Mouse (Mus musculus) stomach, embryonic 15.5 days (tissue): ENCODE data around the gene Fam163a. TPM values are rescaled to one million over a fixed set of nuclear protein-coding genes. Genes with fewer than 3 reads are reported as not detected.
A peak's percentile ranks its signal among the peaks of the same experiment; 100 is the strongest.

ENCODE experiments used
- ATAC-seq: fragments of 200-750 bp; cut with Nextera tagmentation; 2 replicates; pipeline ENCODE4 v1.8.0; 2017; ENCODE audit warnings: low read depth, moderate number of reproducible peaks, moderate TSS enrichment; ENCODE audit not compliant: insufficient read depth, low FRiP score
- H3K27ac ChIP-seq: fragments of 300-500 bp; sonication (generic); 2 replicates; pipeline ENCODE4 v1.5.1; 2015; ENCODE audit warnings: mild to moderate bottlenecking, inconsistent platforms
- H3K27me3 ChIP-seq: fragments of 300-500 bp; sonication (generic); replicated peaks from 2 replicates; pipeline ENCODE4 v1.6.1; 2015; ENCODE audit warnings: inconsistent platforms
- H3K36me3 ChIP-seq: fragments of 300-500 bp; sonication (generic); 2 replicates; pipeline ENCODE4 v1.6.1; 2015; ENCODE audit warnings: inconsistent platforms
- H3K4me1 ChIP-seq: fragments of 300-500 bp; sonication (generic); 2 replicates; pipeline ENCODE4 v1.6.1; 2015; ENCODE audit warnings: inconsistent platforms
- H3K4me2 ChIP-seq: fragments of 300-500 bp; sonication (generic); 2 replicates; pipeline ENCODE4 v1.6.1; 2015; ENCODE audit warnings: mild to moderate bottlenecking, inconsistent platforms
- H3K4me3 ChIP-seq: fragments of 300-500 bp; sonication (generic); replicated peaks from 2 replicates; pipeline ENCODE4 v1.5.1; 2015; ENCODE audit warnings: inconsistent platforms
- H3K9ac ChIP-seq: fragments of 300-500 bp; sonication (generic); 2 replicates; pipeline ENCODE4 v1.6.1; 2015; ENCODE audit warnings: inconsistent platforms
- H3K9me3 ChIP-seq: fragments of 300-500 bp; sonication (generic); 2 replicates; pipeline ENCODE4 v1.6.1; 2016; ENCODE audit warnings: inconsistent platforms
- WGBS: fragments of 180-500 bp; shearing (Covaris S2); methylation state at CpG from one replicate; pipeline ENCODE4 v1.1.7; 2015; 5-methylcytosine and 5-hydroxymethylcytosine counted together
- polyA plus RNA-seq: library from polyadenylated mRNA; unstranded; fragments of >200 nt; fragmentation: Nextera tagmentation; extraction: Ambion mirVana; gene quantifications from 2 replicates; pipeline ENCODE4 v1.2.1, GENCODE M21; 2015

The Fam163a gene
- polyA plus RNA-seq, 1 experiment from 2014 or later: 4.7 TPM

DNA sequence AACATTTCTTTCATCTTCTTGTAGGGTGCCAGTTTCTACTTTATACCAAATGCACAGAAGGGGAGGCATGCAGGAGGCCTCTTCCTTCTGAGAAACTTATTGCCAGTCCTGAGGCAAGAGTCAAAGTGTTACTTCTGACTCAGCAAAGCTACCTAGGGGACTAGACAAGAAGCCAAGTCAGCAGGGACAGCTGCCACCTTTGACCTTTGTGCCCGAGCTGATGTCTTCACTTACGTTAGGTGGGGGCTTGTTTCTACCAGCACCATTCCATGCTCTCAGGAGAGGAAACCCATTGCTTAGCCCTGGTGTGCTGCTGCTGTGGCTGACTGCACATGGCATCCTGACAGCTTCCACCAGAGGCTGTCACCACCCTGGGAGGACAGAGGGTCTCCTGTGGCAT, 16.5 kb upstream of the Fam163a start:
- ATAC-seq: no peak
- WGBS: 71% methylated on average over 2 of the region's 2 CpGs
- Histone ChIP-seq H3K9me3 (no peaks in the 10 kb centered on the region), H3K4me1 (peaks cover 10% of the 10 kb centered on the region; the same call in 1 of the 2 replicates), H3K4me2 (no peak overlapping the region), H3K9ac (no peak overlapping the region), H3K36me3 (no peaks in the 10 kb centered on the region), H3K27ac (no peak overlapping the region), H3K4me3 (no peak overlapping the region), H3K27me3 (no peaks in the 10 kb centered on the region)

DNA sequence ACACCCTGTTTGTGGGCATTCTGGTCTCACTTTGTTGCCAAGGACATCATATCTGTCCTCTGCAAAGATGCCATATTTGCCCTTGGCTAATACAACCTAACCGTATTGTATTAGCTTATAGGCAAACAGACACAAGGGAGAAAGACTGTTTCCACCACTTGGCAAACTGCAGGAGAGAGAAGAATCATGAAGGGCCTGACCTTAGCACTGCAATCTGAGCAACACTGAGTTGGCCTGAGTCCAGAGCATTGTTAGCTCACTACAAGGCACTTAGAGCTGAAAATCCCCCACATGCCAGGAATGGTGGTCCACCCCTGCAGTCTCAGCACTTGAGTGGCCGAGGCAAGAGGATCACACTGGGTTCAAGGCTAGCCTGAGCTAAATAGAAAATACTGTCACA, 13.7 kb upstream of the Fam163a start:
- Histone ChIP-seq H3K36me3 (no peaks in the 10 kb centered on the region), H3K9ac (no peak overlapping the region), H3K4me2 (no peak overlapping the region), H3K9me3 (no peaks in the 10 kb centered on the region), H3K27ac (no peak overlapping the region), H3K27me3 (no peaks in the 10 kb centered on the region), H3K4me3 (no peak overlapping the region), H3K4me1 (peaks cover 10% of the 10 kb centered on the region; the same call in 1 of the 2 replicates)
- no peak for ATAC-seq
- WGBS: 71% methylated on average over 2 of the region's 2 CpGs

DNA sequence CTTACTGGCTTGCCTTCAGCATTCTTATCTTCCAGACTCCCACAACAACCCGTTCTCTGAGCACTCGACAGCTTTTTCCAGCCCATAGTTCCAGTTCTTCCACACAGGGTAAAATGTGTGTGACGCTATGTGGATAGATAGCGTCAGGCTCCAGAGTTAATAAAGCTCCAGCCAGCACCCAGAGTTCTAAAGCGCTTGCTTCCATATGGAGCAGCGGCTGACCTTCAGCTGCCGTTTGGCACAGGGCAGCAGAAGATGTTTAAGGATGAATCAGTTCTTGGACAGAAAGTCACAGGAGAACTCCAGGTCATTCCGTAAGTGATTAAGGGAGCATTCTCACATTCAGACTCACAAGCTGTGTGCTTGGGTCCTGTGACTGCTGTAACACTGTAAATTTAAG, 13.1 kb upstream of the Fam163a start:
- ATAC-seq: no peak
- no peak overlapping the region for H3K4me2 ChIP-seq
- H3K27me3 ChIP-seq: no peaks in the 10 kb centered on the region
- H3K9ac ChIP-seq: no peak overlapping the region
- H3K27ac ChIP-seq: no peak overlapping the region
- no peaks in the 10 kb centered on the region for H3K36me3 ChIP-seq
- 56% methylated on average over 8 of the region's 8 CpGs for whole genome bisulfite sequencing
- no peaks in the 10 kb centered on the region for H3K9me3 ChIP-seq
- no peak overlapping the region for H3K4me3 ChIP-seq
- peaks cover 10% of the 10 kb centered on the region; the same call in 1 of the 2 replicates for H3K4me1 ChIP-seq

DNA sequence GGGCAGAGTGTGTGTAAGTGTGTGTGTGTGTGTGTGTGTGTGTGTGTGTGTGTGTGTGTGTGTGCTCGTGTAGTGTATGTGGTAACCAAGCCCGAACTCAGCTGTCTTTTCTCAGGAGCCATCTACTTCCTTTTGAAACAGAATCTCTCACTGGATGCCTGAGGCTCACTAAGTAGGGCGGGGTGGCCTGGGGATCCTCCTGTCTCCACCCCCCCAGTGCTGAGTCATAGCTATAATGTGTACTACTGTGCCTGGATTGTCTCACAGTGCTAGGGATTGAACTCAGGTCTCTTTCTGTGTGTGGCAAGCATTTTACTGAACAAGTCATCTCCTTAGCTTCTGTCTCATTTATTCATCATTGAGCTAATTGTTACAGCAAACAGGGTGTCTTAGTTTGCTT, 12.6 kb upstream of the Fam163a start:
- Histone ChIP-seq H3K9ac (no peak overlapping the region), H3K4me2 (no peak overlapping the region), H3K9me3 (no peaks in the 10 kb centered on the region), H3K4me3 (no peak overlapping the region), H3K4me1 (peaks cover 10% of the 10 kb centered on the region; the same call in 1 of the 2 replicates), H3K27me3 (no peaks in the 10 kb centered on the region), H3K27ac (no peak overlapping the region), H3K36me3 (no peaks in the 10 kb centered on the region)
- WGBS: 26% methylated on average over 3 of the region's 3 CpGs
- ATAC-seq: peak; percentile 90

DNA sequence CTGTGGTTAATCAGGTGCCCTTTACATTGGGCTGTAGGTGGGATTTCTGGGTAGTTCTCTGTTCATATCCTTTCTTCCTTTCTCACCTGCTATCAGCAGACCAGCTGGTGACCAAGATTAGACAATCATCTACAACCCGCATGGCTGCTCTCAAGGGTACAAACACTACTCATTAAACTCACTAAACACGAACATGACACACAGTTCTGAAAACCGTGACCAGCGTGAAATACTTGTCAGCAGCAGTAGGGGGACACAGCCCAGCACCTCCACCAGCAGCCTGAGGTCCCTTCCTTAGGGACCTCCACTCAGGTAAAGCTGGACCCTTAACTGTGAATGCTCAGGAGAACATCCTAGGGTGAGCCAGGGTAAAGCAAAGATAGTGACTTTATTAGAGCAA, 11.4 kb upstream of the Fam163a start:
- WGBS: 70% methylated on average over 4 of the region's 4 CpGs
- ATAC-seq: no peak
- H3K4me3 ChIP-seq: no peak overlapping the region
- no peak overlapping the region for H3K9ac ChIP-seq
- H3K27me3 ChIP-seq: no peaks in the 10 kb centered on the region
- H3K4me1 ChIP-seq: peaks cover 10% of the 10 kb centered on the region; the same call in 1 of the 2 replicates
- H3K9me3 ChIP-seq: no peaks in the 10 kb centered on the region
- no peak overlapping the region for H3K27ac ChIP-seq
- H3K4me2 ChIP-seq: no peak overlapping the region
- H3K36me3 ChIP-seq: no peaks in the 10 kb centered on the region

DNA sequence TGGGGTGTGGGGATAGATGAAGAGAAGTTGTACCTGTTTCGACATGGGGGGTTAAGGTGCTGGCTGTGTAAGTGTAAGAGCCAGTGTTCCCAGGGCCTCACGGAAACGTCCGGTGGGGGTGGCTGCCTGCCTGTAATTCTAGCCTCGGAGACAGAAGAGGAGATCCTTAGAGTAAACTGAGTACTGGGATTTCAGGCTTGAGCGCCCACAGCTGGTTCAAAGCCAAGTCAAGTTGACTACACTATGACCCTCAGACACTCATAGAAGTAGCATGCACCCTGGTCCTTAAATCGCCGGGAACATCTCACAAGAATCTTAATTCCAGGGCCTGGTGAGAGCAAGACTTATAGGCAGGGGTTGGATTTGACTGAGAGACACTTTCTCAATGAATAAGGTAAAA, 9.8 kb upstream of the Fam163a start:
- Histone ChIP-seq H3K27ac (no peak overlapping the region), H3K9ac (no peak overlapping the region), H3K4me1 (peaks cover 10% of the 10 kb centered on the region; the same call in 1 of the 2 replicates), H3K36me3 (no peaks in the 10 kb centered on the region), H3K4me2 (no peak overlapping the region), H3K27me3 (no peaks in the 10 kb centered on the region), H3K9me3 (no peaks in the 10 kb centered on the region), H3K4me3 (no peak overlapping the region)
- WGBS: 75% methylated on average over 8 of the region's 8 CpGs
- ATAC-seq: no peak

DNA sequence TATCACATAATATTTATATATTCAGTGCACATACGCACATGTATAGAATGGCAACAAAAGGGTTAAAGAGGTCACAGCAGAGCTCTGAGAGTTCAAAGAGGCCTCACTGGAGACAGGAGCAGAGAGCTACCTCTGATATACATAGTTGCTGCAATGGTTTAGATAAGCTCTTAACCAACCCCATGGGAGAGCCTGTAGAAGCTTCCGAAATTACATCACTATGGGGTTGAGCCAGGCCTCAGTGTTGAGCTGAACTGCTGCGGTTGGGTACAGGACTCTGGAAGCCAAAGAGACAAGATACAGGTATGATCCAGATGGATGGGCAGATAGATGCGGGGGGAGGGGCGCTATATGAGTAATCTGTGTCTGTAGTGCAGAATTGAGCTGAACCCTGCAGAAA, 8.1 kb upstream of the Fam163a start:
- H3K4me2 ChIP-seq: no peak overlapping the region
- no peaks in the 10 kb centered on the region for H3K36me3 ChIP-seq
- peak; percentile 93 for ATAC-seq
- H3K27ac ChIP-seq: no peak overlapping the region
- no peak overlapping the region for H3K9ac ChIP-seq
- no peaks in the 10 kb centered on the region for H3K9me3 ChIP-seq
- 76% methylated on average over 5 of the region's 5 CpGs for WGBS
- H3K27me3 ChIP-seq: no peaks in the 10 kb centered on the region
- peaks cover 4% of the 10 kb centered on the region; the same call in 1 of the 2 replicates for H3K4me1 ChIP-seq
- no peak overlapping the region for H3K4me3 ChIP-seq

DNA sequence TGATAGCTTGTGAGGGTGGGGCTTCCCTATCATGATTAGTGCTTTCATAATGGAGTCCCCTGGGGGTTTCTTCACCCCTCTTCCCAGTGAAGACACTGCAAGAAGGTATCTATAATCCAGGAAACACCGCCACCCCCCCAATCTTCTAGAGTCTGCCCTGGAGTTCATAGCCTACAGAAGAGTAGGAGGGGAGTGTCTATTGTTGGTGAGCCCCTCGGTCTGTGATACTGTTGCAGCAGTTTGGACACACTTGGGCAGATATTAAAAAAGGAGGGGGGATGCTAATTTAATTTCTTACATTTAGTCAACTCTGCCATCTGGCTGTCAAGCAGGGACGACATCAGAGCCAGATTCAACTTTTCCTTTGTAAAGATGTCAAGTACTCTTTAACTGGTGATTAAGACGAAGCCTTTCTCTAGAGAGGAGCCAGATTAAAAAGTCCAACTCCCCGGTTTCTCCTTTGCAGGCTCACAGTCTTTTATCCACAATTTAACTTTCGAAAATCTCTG, 7.0 kb upstream of the Fam163a start:
- 0 out of 2 replicates have a peak, but pooled peaks cover under 1% of the 10 kb centered on the region for H3K27me3 ChIP-seq
- H3K4me3 ChIP-seq: no peak overlapping the region
- no peaks in the 10 kb centered on the region for H3K4me1 ChIP-seq
- no peak for ATAC-seq
- no peak overlapping the region for H3K9ac ChIP-seq
- H3K4me2 ChIP-seq: no peak overlapping the region
- H3K9me3 ChIP-seq: no peaks in the 10 kb centered on the region
- no peak overlapping the region for H3K27ac ChIP-seq
- 58% methylated on average over 6 of the region's 6 CpGs for WGBS
- no peaks in the 10 kb centered on the region for H3K36me3 ChIP-seq

DNA sequence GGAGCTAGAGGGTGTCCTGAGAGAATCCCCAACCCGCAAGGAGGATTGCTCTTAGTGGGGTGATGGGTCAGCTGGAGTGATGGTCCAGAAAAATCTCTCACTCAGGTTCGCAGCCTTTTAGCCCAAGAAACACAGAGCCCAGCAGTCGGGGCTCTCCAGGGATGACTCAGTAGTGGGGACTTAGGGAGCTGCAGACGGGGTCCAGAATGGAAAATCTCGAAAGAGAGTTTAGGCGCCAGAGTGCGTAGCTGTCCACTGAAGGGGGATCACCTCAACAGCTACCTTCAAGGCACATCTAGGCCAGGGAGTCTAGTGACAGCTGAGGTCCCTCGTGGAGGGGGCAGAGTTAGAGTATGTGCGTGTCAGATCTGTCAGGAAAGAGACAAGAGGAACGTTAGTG, 338 bp upstream of the Fam163a start:
- Histone ChIP-seq H3K4me2 (peak overlapping the region; percentile 74), H3K27ac (no peak overlapping the region), H3K9ac (no peak overlapping the region), H3K4me1 (peaks cover 7% of the 10 kb centered on the region), H3K27me3 (peaks cover 43% of the 10 kb centered on the region), H3K36me3 (no peaks in the 10 kb centered on the region), H3K9me3 (no peaks in the 10 kb centered on the region), H3K4me3 (peak overlapping the region; percentile 41)
- 24% methylated on average over 10 of the region's 10 CpGs for WGBS
- ATAC-seq: no peak

DNA sequence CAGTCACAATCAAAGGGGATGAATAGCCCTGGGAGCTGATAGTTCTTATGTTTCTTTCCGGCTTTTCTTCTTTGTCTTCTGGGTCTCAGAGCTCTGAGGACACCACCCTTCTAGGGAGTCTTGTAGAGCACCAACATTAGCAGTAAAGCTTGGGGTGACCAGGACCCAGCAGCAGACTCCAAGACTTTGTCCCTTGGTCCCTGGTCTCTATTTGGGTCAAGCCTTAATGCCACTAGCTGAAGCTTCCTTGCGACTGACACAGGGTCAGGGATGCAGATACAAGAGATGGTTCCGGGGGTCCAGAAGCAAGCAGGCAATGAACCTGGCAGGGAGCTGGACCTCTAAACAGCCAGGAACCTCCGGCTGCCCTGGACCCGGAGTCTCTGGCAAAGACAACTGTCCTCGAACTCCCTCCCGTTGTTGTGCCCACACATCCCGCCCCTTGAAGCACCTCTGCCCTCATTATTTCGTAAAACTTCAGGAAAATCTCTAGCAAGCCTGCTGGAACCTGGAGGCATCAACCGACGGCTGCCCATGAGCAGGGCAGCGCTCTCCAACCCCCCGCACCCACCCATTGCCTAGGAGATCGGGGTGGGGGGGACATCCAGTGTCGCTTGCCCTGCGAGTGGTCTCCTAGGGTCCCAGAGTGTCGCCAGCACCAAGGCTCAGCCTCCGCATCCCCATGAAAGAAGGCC, 718 bp downstream of the Fam163a start:
- ATAC-seq: no peak
- WGBS: 4% methylated on average over 18 of the region's 18 CpGs
- Histone ChIP-seq H3K4me3 (peak overlapping the region; percentile 41), H3K27me3 (peaks cover 43% of the 10 kb centered on the region), H3K9me3 (no peaks in the 10 kb centered on the region), H3K9ac (no peak overlapping the region), H3K27ac (no peak overlapping the region), H3K4me1 (peaks cover 7% of the 10 kb centered on the region), H3K4me2 (peak overlapping the region; percentile 74), H3K36me3 (no peaks in the 10 kb centered on the region)

DNA sequence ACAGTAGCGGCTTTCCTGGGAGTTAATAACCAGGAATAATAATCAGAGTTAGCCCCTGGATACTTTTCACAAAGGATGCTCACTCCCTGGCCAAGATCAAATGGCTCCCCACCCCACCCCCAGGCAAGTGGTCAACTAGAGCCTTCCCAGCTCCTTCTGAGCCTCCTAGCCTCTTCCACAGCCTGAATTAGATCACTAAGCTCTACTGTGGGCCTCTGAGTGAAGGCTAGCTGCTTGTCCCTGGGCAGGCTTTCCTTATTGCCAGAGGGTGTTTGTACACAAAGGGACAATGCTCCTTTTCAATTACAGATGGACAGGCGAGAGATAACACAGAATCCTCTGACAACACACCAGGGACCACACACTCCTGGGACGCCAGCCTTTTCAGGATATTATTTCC, 2.2 kb downstream of the Fam163a start:
- no peak overlapping the region for H3K4me2 ChIP-seq
- no peaks in the 10 kb centered on the region for H3K9me3 ChIP-seq
- peaks cover 43% of the 10 kb centered on the region for H3K27me3 ChIP-seq
- peaks cover 7% of the 10 kb centered on the region for H3K4me1 ChIP-seq
- no peaks in the 10 kb centered on the region for H3K36me3 ChIP-seq
- WGBS: 58% methylated on average over 3 of the region's 3 CpGs
- no peak for ATAC-seq
- no peak overlapping the region for H3K9ac ChIP-seq
- H3K4me3 ChIP-seq: no peak overlapping the region
- no peak overlapping the region for H3K27ac ChIP-seq

DNA sequence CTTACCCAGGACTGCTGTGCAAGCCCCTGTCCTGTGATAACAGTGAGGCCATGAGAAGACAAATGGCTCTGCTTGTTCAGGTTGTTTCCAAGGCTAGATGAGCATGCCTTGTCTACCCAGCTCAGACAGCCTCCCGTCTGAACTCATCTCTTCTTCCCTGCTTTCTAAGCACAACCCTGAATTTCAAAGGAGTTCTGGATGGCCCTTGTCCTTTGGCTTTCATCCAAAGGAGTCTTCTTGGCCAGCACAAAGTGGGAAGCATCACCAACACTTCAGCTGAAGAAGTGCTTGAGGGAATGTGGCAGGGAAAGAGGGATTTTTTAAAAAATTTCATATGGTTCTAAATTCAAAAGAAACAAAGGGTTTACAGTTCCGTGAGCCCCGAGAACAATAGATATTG, 3.8 kb downstream of the Fam163a start:
- Histone ChIP-seq H3K27me3 (peaks cover 35% of the 10 kb centered on the region), H3K4me3 (no peak overlapping the region), H3K4me2 (no peak overlapping the region), H3K27ac (no peak overlapping the region), H3K9ac (no peak overlapping the region), H3K9me3 (no peaks in the 10 kb centered on the region), H3K36me3 (no peaks in the 10 kb centered on the region), H3K4me1 (peaks cover 7% of the 10 kb centered on the region)
- no peak for ATAC-seq
- WGBS: 80% methylated on average over 3 of the region's 3 CpGs
